Mouse (Mus musculus) stomach, postnatal 0 days (tissue): ENCODE results near the gene Anxa4.

ENCODE experiments used
- CTCF ChIP-seq: IDR thresholded peaks from 2 replicates; pipeline ENCODE4 v1.5.1; 2016; ENCODE audit warnings: antibody characterized with exemption, low read depth, mild to moderate bottlenecking, moderate library complexity
- EP300 ChIP-seq: optimal IDR thresholded peaks from 2 replicates; pipeline ENCODE3; 2016; ENCODE audit warnings: antibody characterized with exemption

- TF ChIP-seq CTCF, result peak; percentile 71
- TF ChIP-seq EP300, result no peak
Observed at GRCm38 (mm10) chr6:86820690-86821089, 27.3 kb upstream of the Anxa4 start.
